Mouse (Mus musculus) spleen, postnatal 0 days (tissue): ENCODE measurements around the gene Nutm1. TPM values are rescaled to one million over a fixed set of nuclear protein-coding genes. Genes with fewer than 3 reads are reported as not detected.

Source experiments
- polyA plus RNA-seq: library from polyadenylated mRNA; unstranded; fragments of >200 nt; fragmentation: Nextera tagmentation; extraction: Ambion mirVana; gene quantifications from 2 replicates; pipeline ENCODE4 v1.2.1, GENCODE M21; 2015

Gene Nutm1
- 0.04 TPM in 1 of 2 replicates, not detected in the other for polyA plus RNA-seq

GRCm38 (mm10) chr2:112259241-112259962, at the start of gene Nutm1:
Gene Nutm1 (minus strand): TSS chr2:112259291.

GRCm38 (mm10) chr2:112266242-112266592, 7.1 kb upstream of the Nutm1 start, which contains the start of gene Gm21985:
Gene Gm21985 (plus strand): TSS chr2:112266314.

GRCm38 (mm10) chr2:112265448-112266241, 6.6 kb upstream of the Nutm1 start, which contains the start of gene Slc12a6:
Gene Slc12a6 (plus strand): TSS chr2:112265825.

GRCm38 (mm10) chr2:112261748-112262653, 2.9 kb upstream of the Nutm1 start, which contains the start of gene Nop10:
Gene Nop10 (plus strand): TSS chr2:112261926.

GRCm38 (mm10) chr2:112239212-112239934, 19.7 kb downstream of the Nutm1 start, which contains the start of gene Lpcat4:
Gene Lpcat4 (plus strand): TSS chr2:112239468.

Other genes with a start within 250 kb of the Nutm1 start
- gene Olfr1310, start 246.6 kb downstream of the Nutm1 start, polyA plus RNA-seq = not detected in 2 replicates
- gene Olfr1311, start 234.9 kb downstream of the Nutm1 start, polyA plus RNA-seq = not detected in 2 replicates
- gene Olfr1312, start 209.1 kb downstream of the Nutm1 start, polyA plus RNA-seq = not detected in 2 replicates
- gene Olfr1313, start 181.4 kb downstream of the Nutm1 start, polyA plus RNA-seq = not detected in 2 replicates
- gene Olfr1314, start 162.5 kb downstream of the Nutm1 start, polyA plus RNA-seq = not detected in 2 replicates
- not detected in 2 replicates for gene Olfr1315-ps1, start 143.9 kb downstream of the Nutm1 start, polyA plus RNA-seq
- not detected in 2 replicates for gene Olfr1316, start 124.3 kb downstream of the Nutm1 start, polyA plus RNA-seq
- not detected in 2 replicates for gene Olfr1317, start 119.0 kb downstream of the Nutm1 start, polyA plus RNA-seq
- 0.04 TPM in 1 of 2 replicates, not detected in the other for gene Olfr1318, start 105.1 kb downstream of the Nutm1 start, polyA plus RNA-seq
- 5.5 and 8.4 TPM in 2 replicates for gene Lpcat4, start 19.8 kb downstream of the Nutm1 start, polyA plus RNA-seq
- 190 and 201 TPM in 2 replicates for gene Nop10, start 2.6 kb upstream of the Nutm1 start, polyA plus RNA-seq
- gene Slc12a6, start 6.5 kb upstream of the Nutm1 start, polyA plus RNA-seq = 10.8 and 14.1 TPM in 2 replicates
- gene Gm21985, start 7.0 kb upstream of the Nutm1 start, polyA plus RNA-seq = not detected in 2 replicates
- 44.8 and 54.7 TPM in 2 replicates for gene Emc4, start 108.7 kb upstream of the Nutm1 start, polyA plus RNA-seq
- 18.3 and 19.0 TPM in 2 replicates for gene Katnbl1, start 119.9 kb upstream of the Nutm1 start, polyA plus RNA-seq
- 17.1 and 17.8 TPM in 2 replicates for gene Emc7, start 195.7 kb upstream of the Nutm1 start, polyA plus RNA-seq
- not detected in 2 replicates for gene Chrm5, start 221.5 kb upstream of the Nutm1 start, polyA plus RNA-seq
- gene Aven, start 233.7 kb upstream of the Nutm1 start, polyA plus RNA-seq = 4.6 and 6.2 TPM in 2 replicates